Mouse (Mus musculus): Measurements from ENCODE around the gene Il17ra.

Gene Il17ra

DNA sequence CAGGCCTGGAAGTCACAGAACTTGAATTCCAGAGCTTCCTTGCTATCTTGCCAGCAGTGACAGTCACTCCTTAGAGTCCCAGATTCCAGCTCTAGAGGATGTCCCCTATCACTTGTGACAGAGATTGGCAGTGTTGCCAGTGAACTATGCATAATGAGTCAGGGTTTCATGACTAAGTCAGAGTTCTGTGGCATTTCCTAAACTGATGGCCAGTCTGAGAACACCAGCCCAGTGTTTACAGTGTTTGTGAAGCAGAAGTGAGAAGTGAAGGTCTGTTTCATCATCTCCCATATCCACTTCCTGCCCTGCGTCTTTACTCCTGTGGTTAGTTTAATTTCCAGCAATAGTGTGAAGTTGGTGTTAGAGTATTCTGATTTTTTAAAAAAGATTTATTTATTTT, 7.6 kb downstream of the Il17ra start:
- DNase-seq (ENCODE audit: low read depth in 1 of 2, low spot score in 2 of 2) = peak; percentile 54 to 65

DNA sequence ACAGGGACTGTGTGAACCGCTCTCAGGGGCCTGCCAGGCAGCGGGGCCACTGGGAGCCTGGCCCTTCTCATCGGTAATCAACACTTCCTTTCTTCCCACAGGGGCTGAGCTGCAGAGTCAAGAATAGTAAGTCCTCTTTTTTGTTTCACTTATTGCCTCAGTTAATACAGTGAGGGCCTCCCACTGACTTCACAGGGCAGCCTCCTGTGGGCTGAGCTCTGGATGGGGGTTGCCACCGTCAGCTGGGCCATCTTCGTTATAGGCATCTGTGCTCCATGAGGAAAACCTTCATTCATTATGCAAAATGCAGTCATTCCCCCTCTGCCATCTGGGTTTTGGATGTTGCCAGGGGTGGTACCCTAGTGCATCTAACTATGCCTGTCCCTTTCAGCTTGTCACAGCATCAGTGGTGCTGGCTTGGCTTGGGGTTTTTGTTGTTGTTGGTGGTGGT, 9.0 kb downstream of the Il17ra start:
- peak in 1 of 2 experiments; percentile 51 for DNase-seq (ENCODE audit: low read depth in 1 of 2, low spot score in 2 of 2)

DNA sequence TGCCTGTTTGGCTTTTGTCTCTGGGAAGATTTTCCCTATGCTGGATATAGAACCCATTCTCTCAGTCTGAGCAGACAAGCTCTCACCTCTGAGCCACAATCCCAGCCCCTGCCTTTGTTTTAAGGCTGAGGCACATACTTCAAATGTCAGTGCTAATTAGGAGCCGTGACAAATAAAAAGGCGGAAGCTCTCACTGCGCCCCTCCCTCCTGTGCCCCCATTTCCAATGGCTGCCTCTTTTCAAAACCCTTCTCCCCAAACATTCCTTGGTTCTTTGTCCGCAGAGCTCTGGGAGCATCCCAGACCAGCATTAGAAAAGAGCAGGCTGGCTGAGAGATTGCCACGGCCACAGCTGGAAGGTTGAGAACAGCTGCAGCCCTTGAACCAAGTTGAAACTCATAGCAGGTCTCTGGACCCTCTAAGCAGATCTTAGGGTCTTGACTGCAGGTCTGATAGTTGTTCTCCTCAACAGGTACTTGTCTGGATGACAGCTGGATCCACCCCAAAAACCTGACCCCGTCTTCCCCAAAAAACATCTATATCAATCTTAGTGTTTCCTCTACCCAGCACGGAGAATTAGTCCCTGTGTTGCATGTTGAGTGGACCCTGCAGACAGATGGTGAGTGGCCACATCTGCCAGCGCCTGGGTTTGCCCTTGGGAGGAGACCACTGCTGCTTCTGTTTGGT, 9.6 kb downstream of the Il17ra start:
- no peak for DNase-seq (ENCODE audit: low read depth in 1 of 2, low spot score in 2 of 2)

DNA sequence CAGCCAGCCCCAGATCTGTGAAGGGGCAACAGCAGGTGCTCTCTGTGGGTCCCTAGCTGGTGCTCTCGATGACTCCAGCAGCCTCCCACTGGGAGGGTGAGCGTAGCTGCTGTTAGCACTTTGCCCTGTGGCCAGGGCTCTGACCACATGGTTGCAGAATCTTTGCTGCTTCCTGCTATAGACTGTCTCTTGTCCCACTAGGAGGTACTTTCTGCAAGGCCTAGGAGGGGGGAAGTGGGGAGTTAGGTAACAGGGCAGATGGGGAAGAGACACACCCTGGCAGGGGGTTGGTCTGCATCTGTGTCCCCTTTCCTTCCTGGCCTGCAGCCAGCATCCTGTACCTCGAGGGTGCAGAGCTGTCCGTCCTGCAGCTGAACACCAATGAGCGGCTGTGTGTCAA, 10.4 kb downstream of the Il17ra start:
- peak; percentile 81 to 92 for DNase-seq (ENCODE audit: low read depth in 1 of 2, low spot score in 2 of 2)

DNA sequence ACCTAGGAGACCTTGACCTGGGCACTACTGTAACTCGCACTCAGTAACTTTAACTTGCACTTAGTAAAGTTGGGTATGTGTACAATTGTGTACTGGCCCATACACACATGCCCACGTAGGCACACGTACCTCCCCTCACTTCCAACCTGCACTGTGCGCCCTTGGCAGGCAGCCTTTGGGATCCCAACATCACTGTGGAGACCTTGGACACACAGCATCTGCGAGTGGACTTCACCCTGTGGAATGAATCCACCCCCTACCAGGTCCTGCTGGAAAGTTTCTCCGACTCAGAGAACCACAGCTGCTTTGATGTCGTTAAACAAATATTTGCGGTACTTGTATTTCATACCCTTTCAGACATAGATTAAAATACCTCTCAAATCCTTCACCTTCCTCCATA, 12.2 kb downstream of the Il17ra start:
- DNase-seq (ENCODE audit: low read depth in 1 of 2, low spot score in 2 of 2) = no peak

DNA sequence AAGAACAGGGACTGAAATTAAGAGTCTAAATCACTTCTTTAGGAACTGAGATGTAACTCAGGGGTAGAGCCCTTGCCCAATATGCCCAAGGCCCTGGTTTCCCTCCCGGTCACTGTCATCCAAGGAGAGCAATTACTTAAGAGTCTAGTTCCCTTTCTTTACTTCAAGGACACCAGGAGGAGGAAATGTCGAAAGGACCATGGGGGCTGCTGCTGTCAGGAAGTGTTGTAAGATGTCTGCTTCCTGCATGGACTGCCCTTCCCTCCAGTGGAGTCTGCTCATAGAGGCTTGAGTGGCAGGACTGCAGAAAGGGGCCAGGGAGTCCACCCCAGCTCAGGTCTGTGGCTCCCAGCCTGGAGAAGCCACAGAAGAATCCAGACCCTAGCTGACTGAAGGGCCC, 16.3 kb downstream of the Il17ra start:
- DNase-seq (ENCODE audit: low read depth in 1 of 2, low spot score in 2 of 2) = peak; percentile 67 to 85

DNA sequence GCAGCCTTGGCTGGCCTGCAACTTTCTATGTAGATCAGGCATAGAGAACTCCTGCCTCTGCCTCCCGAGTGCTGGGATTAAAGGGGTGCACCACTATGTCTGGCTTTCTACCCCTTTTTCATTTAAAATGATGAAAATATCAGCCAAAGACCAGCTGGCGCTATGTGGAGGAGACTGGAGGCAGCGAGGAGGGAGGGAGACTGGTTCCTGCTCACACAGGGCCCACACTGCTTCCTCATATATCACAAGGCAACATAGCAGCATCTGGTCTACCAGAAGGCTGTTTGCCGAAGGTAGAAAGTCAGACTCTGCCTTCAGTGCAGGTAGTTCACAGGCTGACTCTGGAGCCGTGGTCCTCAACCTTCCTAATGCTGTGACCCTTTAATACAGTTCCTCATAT, 17.3 kb downstream of the Il17ra start:
- no peak for DNase-seq (ENCODE audit: low read depth in 1 of 2, low spot score in 2 of 2)

DNA sequence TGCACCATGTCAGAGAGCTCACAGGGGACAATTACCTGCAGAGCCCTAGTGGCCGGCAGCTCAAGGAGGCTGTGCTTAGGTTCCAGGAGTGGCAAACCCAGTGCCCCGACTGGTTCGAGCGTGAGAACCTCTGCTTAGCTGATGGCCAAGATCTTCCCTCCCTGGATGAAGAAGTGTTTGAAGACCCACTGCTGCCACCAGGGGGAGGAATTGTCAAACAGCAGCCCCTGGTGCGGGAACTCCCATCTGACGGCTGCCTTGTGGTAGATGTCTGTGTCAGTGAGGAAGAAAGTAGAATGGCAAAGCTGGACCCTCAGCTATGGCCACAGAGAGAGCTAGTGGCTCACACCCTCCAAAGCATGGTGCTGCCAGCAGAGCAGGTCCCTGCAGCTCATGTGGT, 18.5 kb downstream of the Il17ra start:
- peak in 1 of 2 experiments; percentile 51 for DNase-seq (ENCODE audit: low read depth in 1 of 2, low spot score in 2 of 2)

DNA sequence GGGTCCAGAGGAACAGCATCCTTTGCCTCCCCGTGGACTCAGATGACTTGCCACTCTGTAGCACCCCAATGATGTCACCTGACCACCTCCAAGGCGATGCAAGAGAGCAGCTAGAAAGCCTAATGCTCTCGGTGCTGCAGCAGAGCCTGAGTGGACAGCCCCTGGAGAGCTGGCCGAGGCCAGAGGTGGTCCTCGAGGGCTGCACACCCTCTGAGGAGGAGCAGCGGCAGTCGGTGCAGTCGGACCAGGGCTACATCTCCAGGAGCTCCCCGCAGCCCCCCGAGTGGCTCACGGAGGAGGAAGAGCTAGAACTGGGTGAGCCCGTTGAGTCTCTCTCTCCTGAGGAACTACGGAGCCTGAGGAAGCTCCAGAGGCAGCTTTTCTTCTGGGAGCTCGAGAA, 19.0 kb downstream of the Il17ra start:
- no peak for DNase-seq (ENCODE audit: low read depth in 1 of 2, low spot score in 2 of 2)

DNA sequence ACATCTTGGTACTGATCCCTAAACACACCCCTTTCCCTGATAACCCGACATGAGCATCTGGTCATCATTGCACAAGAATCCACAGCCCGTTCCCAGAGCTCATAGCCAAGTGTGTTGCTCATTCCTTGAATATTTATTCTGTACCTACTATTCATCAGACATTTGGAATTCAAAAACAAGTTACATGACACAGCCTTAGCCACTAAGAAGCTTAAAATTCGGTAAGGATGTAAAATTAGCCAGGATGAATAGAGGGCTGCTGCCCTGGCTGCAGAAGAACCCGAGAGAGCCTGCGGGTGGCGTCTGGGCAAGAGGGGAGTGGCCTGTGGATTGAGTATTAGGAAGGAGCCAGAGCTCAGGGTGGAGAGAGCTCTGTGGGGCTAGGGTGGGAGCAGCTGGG, 19.7 kb downstream of the Il17ra start:
- no peak for DNase-seq (ENCODE audit: low read depth in 1 of 2, low spot score in 2 of 2)

DNA sequence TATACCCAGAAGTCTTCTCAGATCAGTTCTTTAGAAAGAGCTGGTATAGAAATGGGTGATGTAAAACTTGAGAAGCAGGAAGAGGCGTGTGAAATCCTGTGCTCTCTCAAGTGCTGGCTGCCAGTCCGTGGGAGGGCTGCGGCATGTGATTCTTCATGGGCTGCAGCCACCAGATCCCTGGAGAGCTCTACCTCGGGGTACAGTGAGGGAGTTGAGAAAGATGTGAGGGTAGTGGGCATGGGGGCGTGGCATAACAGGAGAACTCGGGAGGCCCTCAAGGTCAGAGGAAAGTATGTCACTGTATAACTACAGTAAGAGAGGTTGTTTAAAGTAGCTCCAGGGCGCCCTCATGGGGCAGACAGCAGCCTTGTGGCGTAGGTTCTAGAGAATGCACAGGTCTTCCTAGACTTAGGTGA, 20.2 kb downstream of the Il17ra start:
- no peak for DNase-seq (ENCODE audit: low read depth in 1 of 2, low spot score in 2 of 2)

DNA sequence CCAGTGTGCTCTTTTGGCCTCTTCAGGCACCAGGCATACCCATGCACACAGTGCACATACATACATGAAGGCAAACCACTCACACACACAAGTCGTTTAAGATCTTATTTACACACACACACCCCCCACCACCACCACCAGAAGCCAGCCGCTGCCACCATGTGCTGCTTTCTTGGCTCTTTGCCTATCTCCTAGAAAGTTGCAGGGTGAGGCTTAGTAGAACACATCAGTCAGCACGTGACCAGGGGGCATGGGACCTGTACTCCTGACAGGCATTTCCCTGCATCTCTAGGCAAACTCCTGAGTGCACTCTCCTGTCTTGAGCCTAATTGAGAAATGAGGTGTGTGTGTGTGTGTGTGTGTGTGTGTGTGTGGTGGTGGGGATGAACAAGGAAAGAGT, 22.0 kb downstream of the Il17ra start:
- DNase-seq (ENCODE audit: low read depth in 1 of 2, low spot score in 2 of 2) = no peak

DNA sequence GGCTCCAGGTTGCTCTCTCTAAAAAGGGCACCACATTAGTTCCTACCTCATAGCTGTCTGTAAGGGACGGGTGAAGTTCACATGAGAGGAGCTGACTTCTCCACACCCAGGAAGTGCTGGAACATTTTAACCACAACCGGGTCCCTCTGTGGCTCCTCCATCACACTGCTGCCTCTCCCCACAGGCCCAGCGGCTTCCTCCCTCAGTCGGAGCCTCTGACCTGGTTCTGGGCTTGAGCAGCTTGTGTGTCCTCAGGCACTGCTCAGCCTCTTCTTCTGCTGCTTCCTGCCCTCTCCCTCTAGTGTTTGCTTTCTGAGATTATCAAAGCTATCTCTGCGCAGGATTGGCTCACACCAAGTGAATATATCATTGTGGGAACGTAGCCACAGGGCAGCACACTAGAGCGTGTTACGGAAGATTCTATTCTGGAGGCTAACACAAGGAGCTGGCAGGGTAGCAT, 23.0 kb downstream of the Il17ra start:
- peak in 1 of 2 experiments; percentile 31 for DNase-seq (ENCODE audit: low read depth in 1 of 2, low spot score in 2 of 2)

DNA sequence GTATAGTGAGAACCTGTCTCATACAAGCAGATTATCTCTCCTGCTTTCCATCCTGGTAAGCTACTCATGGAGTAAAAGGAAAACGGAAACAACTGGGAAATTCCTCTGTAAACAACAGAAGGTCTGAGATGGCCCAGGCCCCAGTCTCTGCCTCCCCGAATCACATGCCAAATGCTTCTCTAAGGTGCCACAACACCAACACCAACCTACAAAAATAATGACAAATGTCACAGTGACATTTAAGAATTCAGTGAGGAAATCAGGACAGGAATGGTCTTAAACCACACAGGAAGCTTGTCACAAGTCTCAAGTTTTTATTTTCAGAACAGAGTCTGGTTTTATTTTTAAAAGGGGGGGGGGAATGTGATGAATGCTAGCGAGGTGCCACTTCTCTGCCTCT, 25.6 kb downstream of the Il17ra start:
- no peak for DNase-seq (ENCODE audit: low read depth in 1 of 2, low spot score in 2 of 2)

DNA sequence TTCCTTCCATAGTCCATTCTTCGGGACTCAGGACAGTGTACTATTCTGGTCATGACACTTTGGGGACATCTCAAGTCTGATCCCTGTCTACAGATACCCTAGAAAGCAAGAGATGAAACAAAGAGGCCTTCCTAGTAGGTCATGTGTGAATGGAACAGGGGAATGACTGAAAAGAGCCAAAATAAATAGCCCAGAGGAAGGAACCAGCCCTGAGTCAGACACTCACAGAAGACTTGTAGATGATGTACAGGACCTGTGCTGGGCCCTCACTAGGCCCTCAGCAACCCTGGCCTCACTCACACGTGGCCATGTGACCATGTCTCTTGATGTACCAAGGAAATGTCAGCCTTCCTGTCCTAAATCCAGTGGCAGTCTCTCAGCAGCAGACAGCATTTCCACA, 26.4 kb downstream of the Il17ra start:
- no peak for DNase-seq (ENCODE audit: low read depth in 1 of 2, low spot score in 2 of 2)

DNA sequence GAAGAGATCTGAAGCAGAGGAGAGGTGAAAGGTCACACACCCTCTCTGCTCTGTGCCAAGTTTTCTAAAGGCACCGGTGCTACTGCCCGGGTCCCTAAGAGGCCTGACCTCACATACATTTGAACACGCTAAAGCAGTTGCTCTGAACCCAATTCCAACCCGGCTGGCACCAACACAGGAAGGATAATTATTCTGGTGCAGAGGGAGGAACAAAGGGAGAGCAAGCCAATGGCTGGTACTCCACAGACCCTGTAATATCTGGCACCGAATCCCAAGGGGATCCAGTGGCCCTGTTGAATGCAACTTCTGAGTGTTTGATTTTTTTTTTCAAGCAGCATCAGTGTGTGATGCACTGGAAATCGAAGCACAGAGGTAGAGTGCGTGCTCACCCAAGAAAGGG, 28.0 kb downstream of the Il17ra start:
- no peak for DNase-seq (ENCODE audit: low read depth in 1 of 2, low spot score in 2 of 2)

DNA sequence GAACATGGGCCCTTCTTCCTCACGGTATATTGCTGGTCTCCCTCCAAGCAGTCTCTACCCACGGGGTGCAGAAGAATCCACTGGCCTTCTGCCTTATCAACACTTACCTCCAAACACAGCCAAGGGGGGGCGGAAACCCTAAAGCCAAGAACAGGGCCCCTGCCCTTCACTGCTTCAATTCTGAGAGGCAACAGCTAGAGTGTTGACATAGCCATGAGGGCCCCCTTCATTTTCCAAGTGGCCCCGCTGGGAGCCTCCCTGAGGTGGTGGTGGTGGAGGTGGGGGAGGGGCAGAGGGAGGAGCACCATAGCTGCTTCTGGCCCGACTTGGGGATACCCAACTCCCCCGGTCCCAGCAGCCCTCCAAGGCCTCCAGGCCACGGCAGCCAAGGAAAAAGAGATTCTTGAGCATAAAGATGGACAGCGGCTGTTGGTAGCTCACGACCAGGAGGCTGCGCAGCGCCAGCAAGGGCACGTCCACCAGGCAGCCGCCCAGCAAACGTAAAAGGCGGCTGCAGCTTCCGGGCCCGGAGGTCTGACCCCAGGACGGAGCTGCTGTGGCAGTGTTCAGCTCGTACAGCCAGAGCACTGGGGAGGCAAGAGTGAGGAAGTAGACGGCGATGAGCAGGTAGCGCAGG, 28.9 kb downstream of the Il17ra start:
- DNase-seq (ENCODE audit: low read depth in 1 of 2, low spot score in 2 of 2) = no peak

DNA sequence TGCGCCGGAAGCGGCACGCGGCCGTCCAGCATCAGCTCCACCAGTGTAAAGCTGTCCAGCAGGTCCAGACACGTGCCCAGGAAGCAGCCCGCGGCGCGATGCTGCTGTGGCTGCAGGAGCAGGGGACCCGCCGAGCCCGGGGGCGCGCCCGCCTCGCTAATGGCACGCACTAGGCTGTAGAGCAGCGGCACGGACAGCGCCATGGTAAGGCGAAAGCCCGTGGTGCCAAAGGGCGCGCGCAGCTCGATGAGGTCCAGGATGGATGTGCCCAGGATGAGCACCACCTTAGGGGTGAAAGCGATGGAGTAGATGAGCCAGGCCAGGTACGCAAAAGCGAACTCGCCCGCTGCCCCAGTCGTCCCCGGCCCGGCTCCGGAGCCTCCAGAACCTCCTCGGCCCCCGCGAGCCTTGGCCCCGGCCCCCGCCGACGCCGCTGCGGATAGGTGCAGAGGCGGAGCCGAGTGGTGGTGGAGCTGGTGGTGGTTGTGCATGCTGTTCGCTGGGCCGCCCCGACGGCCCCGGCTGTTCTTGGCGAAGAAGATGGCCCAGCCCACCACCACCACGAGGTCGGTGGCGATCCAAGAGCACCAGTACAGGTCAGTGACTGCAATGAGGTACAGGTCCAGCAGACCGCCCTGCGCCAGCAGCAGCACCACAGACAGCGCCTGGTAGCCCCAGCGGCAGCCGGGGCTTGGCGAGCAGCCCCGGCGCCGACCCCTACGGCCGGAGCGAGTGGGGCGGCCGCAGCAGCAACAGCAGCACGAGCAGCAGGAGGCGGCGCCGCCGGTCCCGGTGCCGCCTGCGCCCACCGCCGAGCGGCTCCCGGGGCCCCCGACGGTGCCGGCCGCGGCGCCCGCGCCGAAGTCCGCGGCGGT, 29.7 kb downstream of the Il17ra start:
- no peak for DNase-seq (ENCODE audit: low read depth in 1 of 2, low spot score in 2 of 2)

DNA sequence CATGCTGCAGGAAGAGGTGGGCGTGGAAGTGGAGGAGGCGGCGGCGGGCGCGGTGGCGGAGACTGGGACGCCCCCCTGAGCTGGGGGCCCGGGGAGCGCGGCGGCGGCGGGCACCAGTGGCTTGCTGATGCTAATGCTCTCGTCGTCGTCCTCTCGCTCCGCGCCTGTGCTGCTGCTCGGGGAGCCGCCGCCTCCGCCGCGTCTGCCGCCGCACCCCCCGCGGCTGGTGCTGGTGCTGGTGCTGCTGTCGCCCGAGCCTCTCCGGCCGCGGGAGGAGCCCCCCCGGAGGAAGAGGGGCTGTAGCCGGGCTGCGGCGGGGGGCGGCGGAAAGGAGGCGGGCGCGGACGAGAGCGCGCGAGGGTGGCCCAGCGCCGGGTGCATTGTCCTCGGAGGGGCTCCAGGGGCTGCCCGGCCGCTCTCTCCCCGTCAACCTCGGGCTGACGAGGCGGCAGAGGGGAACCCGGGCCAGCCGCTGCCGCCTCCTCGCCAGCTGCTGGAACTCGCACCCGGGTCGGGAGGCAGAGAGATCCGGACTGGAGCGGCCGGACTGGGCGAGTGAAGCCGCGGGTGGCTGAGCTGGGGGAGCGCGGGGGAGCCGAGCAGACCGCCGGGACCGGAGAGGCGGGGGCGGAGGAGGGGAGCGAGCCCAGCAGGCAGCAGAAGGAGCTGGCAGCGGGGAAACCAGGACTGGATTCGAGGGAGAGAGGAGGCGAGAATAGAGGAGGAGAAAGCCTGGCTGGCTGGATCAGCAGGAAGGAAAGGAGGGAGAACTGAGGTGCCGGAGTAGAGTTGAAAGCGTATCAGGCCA, 30.5 kb downstream of the Il17ra start, which contains the start of gene Tmem121b:
Gene Tmem121b, minus strand, starts transcription at position 434 of the 808 bp plus-strand sequence.
- no peak for DNase-seq (ENCODE audit: low read depth in 1 of 2, low spot score in 2 of 2)

DNA sequence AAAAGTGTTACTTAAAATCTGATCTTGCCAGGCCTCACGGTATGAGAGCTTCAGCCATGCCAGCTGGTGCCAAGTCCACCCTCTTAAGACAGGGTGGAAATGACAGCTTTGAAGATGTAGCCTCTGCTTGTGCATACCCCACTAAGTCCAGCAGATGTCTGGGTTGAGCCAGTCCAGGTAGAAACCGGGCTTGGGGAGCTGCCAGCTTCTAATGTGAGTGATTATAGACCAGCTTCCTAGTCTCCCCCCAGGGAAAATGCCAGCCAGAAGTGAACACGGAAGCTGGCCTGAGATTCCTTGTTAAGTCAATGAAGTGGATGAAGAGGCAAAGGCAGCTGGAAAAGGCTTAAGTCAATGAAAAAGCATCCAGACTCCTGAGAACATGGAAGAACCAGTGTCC, 33.5 kb downstream of the Il17ra start:
- DNase-seq (ENCODE audit: low read depth in 1 of 2, low spot score in 2 of 2) = no peak

DNA sequence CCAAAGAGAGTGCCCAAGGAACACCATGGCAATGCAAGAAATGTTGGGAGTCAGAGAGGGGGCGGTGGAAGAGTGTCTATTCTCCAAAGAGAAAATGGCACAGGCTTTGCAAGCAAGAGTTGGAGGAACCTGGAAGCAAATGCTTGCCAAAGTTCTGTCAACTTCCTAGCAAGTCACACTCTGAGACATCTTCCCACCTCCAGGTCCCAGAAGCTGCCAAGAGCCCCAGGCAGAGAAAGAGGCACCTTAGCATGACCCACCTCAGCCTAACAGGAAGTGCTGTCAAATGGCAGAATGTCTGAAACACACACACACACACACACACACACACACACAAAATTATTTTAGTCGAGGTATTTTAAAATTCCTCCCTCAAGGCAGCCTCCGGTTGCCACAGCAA, 41.0 kb downstream of the Il17ra start:
- no peak for DNase-seq (ENCODE audit: low read depth in 1 of 2, low spot score in 2 of 2)
